Mouse (Mus musculus) C2C12 (cell line): Measurements from ENCODE around the gene Src.

Source experiments
- CEBPB ChIP-seq: IDR thresholded peaks from one replicate; pipeline ENCODE4 v1.6.1; 2011; ENCODE audit warnings: low read depth, mild to moderate bottlenecking, control low read depth, moderate library complexity
- CTCF ChIP-seq: IDR thresholded peaks from one replicate; pipeline ENCODE4 v1.5.1; 2011; ENCODE audit not compliant: control insufficient read depth, insufficient read depth, insufficient read length
- MAX ChIP-seq: IDR thresholded peaks from one replicate; pipeline ENCODE4 v1.6.1; 2011; ENCODE audit warnings: mild to moderate bottlenecking, control low read depth
- MYOG ChIP-seq: IDR thresholded peaks from one replicate; pipeline ENCODE4 v1.6.1; 2011; ENCODE audit not compliant: control insufficient read depth, insufficient read length; ENCODE audit errors: extremely low read depth

DNA sequence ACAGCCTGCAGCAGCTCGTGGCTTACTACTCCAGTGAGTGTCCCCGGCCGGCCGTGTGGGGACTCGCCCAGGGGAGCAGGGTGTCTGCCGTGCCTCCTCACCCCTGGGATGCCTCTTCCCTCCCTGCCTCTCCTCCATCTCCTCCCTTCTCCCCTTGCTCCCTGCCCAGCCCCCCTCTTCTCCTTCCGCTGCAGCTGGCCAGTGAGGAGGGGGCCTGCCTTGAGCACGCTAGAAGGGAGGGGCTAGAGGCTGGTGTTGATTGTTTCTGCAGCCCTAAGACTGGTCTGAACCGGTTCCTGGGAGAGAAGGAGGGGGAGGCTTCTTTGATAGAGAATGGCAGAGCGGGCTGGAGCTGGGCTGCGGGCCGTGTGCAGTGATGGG lies 46.5 kb downstream of the Src start:
- no peak for TF ChIP-seq CTCF
- TF ChIP-seq MYOG = no peak
- no peak for TF ChIP-seq CEBPB
- no peak for TF ChIP-seq MAX
